Mouse (Mus musculus): ENCODE data around the gene Sox5. TPM values are rescaled to one million over a fixed set of nuclear protein-coding genes. Genes with fewer than 3 reads are reported as not detected.

The Sox5 gene
- polyA plus RNA-seq, 1 experiment: 0.02 TPM

DNA sequence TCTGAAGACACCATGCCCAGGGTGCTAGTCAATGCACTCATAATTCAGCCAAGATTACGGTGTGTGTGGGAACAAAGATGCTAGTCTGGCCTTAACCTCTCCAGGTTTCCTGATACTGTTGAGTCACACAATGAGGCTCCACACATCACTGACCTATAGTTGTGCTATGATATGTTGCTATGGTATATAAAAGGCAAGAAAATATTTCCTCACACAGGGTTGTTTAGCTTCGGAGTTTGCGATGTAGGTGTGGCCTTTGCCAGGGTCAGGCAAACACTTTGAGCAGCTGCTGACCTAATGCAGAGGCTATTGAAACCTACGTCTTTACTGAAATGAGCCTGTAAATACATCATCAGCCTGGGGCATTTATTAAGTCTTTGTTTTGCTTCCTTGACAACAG, 833.7 kb downstream of the Sox5 start:
- TF ChIP-seq GATA1 (IDR thresholded peaks at IDR 0.05; ENCODE audit: low read length): no peak

DNA sequence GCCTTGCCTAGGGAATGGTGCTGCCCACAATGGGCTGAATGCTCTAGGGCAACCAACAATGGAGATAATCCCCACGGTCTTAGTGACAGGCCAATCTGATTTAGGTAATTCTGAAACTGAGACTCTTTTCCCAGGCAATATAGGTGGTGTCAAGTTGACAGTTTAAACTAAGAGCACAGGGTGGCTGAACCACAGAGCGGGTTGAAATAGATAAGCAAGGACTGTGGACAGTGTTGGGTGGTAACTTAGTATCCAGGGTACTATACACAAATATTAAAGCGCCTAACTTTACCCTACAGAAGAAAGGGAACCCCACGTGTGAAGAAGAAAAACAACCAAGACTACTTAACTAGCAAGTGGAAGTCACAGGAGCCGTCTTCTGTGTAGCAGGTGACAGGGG, 838.7 kb downstream of the Sox5 start:
- TF ChIP-seq GATA1 (IDR thresholded peaks at IDR 0.05; ENCODE audit: low read length): no peak

DNA sequence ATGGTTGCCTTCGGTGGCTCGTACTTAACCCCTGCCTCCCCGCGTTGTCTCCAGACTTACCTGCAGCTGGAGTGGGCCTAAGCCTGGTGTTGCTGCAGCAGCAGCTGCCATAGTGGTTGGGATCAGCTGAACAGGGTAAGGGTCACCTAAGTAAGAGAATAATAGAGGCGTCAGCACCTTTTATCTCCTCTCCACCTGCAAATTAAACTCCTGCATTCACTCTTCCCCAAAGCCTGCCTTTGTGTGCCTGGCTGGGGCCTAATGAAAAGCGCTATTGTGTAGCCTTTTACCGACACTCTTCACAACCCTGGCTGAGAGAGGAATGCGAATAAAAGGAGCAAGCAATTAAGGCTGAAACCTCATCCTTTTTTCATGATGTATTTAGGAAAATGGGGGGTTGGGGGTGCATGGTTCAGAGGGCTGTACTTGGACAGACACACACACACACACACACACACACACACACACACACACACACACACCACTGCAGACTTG, 840.4 kb downstream of the Sox5 start:
- no peak for TF ChIP-seq GATA1 (IDR thresholded peaks at IDR 0.05; ENCODE audit: low read length)

DNA sequence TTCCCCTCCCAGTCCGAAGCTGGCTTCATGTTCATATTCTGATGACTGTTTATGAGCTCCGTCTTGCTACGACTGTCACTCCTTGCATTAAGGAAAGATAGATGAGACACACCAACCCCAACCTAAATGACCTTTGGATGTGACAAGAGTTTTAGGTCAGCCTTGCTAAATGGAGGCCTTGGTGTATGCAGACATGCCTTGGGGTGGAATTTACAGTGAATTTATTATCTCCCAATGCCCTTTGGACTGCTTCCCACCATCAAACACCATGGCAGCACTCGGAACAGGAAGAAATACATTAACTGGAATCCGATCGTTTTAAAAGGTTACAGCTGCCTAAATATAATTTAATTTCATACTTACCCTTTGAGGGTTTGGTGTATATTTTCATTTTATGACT, 858.6 kb downstream of the Sox5 start:
- no peak for TF ChIP-seq GATA1 (IDR thresholded peaks at IDR 0.05; ENCODE audit: low read length)

DNA sequence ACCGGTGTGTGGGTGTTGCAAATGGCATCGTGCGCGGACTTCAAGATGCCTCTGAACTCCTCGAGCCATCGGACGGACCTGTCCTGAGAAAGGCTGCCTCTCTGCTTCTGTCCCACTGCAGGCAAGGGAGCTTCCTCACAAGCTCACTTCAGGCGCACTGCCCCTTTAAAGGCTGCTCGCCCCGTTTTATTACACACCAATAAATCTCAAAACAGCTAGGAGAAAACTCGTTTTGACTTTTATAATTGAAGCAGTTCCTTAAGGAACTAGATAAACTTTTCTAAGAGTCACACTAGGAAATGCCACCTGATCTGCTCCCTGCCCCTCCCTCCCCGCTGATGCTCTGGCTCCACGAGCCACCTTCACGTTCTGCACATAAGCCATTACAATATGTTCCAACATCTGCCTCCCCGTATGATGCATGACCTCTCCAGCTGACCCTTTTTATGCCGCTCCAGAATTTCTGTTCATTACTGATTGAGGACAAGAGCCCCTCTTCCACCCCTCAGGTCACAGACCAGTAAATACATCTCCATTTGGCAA, 863.3 kb downstream of the Sox5 start:
- no peak for TF ChIP-seq GATA1 (IDR thresholded peaks at IDR 0.05; ENCODE audit: low read length)

DNA sequence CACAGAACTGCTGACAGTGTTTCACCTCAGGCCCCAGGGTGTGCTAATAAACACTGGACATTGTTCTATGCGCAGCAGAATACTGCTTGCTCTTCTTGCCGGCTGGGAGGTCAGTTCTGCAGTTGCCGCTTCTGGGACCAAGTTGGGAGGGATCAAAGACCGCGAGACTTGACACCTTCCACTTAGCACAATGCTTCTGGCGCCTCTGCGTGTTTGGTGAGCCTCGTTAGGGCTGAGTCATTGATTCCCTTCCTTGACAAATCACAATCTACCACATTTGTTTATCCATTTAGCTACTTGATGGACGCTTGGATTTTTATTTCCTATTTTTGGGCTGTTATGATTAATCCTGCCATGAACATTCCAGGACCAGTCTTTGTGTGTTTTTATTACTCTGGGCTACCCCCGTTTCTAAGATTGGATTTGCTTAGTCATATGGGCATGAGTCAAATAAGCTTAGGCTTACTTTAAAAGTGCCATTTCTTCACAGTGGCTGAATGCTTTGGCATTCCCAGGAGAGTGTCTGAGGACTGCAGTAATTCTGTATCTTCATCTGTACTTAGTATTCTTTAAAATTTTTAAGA, 865.5 kb downstream of the Sox5 start:
- no peak for TF ChIP-seq GATA1 (IDR thresholded peaks at IDR 0.05; ENCODE audit: low read length)

DNA sequence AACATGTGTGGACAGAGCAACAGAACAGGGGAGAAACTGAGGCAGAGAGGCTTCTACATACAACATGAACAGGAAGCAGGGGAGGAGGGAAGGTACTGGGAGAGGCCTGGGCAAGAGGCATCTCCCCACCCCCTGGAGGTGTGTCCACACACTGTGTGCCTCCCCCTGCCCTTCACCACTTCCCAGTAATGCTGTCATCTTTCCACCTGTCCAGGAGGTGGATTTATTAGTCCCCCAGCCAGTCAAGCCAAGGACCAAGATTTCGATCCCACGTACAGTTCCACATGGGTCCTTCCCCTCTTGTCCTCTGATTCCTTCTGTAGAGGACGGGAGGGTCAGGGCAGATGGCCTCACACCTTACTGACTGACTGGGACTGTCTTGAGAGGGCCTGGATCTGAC, 866.1 kb downstream of the Sox5 start:
- no peak for TF ChIP-seq GATA1 (IDR thresholded peaks at IDR 0.05; ENCODE audit: low read length)

DNA sequence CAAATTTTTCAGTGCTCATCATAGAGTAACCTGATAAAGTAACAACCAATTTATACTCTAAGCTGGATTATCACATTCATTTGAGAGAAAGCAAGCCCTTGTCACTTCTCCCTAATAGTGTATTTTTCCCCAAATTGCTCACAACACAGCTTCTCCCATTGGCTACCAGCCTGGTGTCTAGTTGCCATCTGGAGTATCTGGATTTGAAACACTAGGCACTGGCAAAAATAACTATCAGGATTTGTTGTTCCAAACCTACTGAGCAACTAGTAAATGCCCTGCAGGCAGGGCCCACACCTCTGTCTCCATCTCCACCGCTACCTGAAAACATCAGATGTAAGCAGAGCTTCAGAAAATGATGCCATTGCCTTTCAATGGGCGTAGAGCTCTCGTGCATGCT, 869.5 kb downstream of the Sox5 start:
- TF ChIP-seq GATA1 (IDR thresholded peaks at IDR 0.05; ENCODE audit: low read length): no peak

DNA sequence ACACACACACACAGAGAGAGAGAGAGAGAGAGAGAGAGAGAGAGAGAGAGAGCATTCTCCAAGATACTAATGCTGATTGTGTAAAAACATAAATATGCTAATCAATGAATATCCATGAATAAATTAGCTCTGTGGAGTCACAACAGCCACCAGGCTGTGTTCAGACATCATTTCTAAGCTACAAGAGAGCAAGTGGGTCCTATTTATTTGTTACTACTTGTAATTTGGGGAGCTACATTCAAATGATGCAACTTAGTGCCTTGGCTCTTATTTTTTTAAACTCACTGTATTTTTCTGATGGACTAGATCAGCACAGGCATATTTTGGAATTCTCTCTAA, 877.1 kb downstream of the Sox5 start:
- no peak for TF ChIP-seq GATA1 (IDR thresholded peaks at IDR 0.05; ENCODE audit: low read length)

DNA sequence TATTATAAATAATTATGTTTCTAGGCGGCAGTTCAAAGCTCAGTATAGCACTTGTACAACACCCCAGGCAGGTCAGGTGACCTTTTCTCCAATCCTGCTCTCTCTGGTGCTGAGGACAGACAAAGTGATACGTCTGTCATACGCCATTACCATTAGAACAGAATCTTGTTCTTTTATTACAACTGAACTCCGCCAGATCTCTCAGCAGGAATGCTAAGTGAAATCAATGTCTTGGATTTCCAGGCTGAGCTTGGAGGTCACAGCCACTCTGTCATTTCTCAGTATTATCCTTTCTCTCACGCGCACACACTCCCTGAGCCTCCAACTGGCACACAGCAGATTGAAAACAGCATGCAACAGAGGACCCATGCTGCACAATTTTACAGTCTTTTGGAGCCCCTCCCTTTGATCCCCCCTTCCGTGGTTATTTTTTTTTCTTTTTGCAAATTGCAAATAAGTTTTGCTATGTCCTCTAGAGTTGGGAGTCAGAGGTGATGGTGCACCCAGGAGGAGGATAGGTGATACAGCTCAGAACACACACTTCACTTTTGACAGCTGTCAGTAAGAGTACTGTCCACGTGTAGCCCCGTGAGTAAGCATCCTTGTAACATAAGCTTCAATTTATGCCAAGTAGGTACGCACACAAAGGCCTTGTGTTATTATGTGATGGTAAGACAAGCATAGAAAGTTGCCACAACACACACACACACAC, 877.6 kb downstream of the Sox5 start:
- no peak for TF ChIP-seq GATA1 (IDR thresholded peaks at IDR 0.05; ENCODE audit: low read length)

DNA sequence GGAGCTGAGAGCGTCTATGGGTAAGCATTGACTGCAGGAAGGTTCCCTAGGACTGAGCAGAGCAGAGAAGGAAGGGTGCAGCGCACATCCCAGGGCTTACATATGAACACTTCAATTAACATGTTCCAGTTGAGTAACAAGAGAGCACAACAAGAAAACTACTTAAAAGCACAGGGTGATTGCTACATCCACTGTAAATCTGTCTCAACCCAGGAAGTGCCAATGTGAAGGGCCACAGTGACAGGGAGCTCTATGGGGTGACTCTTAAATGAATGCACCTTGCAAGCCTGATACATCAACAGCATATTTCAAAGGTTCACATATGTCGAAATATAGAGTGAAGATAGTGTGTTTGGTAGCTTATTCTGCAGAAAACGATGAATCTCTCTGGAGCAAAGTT, 880.9 kb downstream of the Sox5 start:
- TF ChIP-seq GATA1 (IDR thresholded peaks at IDR 0.05; ENCODE audit: low read length): no peak

DNA sequence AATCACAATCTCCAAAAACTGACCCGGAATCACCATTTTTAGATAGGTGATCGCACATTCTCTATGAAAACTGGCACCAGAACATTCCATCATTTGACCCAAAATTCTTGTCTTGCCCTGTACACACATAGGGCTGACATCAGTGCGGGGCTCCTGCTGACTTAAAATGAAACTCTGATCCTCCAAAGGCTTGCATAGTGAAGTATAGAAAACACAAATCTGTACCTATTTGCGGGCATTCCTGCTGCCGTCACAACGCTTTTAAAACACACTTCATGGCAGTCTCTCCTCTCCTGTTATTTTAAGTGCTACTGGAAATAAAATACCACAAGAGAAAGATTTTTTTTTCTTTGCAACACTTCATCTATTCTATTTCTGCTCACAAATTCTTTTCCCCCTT, 886.7 kb downstream of the Sox5 start:
- TF ChIP-seq GATA1 (IDR thresholded peaks at IDR 0.05; ENCODE audit: low read length): no peak

DNA sequence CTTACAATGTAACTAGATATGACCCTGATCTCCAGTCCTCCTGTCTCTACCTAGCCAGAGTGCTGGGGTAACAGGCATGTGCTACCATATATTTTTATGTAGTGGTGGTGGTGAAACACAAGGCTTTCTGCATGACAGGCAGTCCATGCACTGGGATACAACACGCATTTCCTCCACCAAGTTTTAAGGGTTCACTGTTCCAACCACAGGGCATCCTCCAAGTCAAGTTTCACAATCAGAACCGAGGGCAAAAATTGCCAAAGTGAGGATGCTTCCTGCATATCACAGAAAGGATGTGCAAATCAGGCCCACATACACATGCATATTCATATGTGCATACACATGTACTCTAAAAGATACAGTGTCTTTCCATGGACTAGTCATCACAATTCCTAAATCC, 888.9 kb downstream of the Sox5 start:
- no peak for TF ChIP-seq GATA1 (IDR thresholded peaks at IDR 0.05; ENCODE audit: low read length)

DNA sequence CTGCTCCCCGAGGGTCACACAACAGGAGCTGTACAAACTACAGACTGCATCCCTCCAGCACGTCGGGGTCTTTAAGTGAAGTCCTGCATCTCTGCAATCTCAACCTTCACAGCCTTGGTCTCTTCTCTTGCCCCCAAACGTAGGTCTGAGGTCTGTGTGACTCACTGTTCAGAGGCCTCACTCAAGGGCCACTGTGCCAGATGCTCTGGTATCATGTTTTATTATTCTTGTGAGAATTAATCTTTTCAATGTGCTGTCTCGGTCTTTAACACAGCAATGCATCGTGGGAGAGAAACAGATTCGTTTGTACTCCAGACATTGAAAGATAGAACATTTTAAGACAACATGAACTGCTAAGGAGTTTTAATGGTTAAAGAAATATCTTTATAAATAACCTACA, 893.2 kb downstream of the Sox5 start:
- no peak for TF ChIP-seq GATA1 (IDR thresholded peaks at IDR 0.05; ENCODE audit: low read length)

DNA sequence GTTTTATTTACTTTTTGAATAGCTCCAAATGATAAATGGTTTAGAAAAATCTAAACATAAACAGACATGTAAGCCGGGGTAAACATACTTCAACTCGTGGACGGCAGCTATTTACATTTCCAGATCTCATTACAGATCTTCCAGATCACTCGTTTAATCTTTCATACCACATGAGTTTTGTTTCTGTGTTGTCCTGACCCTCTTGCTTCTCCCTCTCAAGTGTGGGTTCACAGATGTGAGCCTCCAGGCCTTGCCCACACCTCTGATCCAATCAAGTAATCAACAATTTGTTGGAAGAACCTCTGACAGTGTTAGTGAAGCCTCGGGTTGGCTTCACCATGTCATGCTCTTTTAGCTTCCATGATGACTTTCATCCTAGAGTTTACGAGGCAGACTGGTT, 903.3 kb downstream of the Sox5 start:
- no peak for TF ChIP-seq GATA1 (IDR thresholded peaks at IDR 0.05; ENCODE audit: low read length)

DNA sequence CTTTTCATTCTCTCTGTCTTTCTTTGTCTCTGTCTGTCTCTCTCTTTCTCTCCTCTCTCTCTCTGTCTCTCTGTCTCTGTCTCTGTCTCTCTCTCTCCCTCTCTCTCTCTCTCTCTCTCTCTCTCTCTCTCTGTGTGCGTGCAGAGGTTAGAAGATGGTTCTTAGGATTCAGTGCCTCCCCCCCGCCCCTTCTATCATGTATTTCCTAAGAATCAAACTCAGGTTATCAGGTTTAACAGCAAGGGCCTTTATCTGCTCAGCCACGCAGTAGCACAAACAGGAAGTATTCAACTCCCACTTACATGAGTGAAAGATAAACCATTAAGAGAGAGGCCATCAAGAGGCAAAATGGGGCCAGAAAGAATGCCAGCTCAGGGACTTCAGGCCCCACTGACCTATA, 913.0 kb downstream of the Sox5 start:
- TF ChIP-seq GATA1 (IDR thresholded peaks at IDR 0.05; ENCODE audit: low read length): no peak

DNA sequence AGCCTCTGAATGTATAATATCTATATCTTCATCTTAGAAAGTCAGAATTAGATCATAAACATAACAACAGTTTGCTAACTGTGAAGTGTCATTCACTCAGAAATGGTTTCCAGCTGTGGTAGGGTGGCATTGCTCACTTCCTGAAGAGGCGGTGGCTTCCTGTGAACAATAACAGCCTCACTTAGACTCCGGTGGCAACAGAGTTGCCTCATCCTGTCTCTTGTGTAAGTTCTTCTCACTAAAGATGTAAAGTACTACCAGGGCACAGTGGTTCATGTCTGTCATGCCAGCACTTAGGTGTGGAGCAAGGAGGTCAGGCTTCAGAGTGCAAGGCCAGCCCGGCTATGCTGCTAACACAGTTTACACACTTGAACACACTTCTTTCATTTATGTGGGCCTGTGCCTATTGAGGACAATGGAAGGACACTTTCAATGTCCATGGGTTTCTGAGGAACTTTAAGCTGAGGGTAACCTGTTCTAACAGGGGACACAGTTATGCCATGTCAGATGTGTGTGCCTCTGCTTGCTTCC, 913.6 kb downstream of the Sox5 start:
- no peak for TF ChIP-seq GATA1 (IDR thresholded peaks at IDR 0.05; ENCODE audit: low read length)

Data from G1E-ER4 (cell line).